Mouse (Mus musculus) embryonic facial prominence, embryonic 10.5 days (tissue): ENCODE results near the gene Pkdcc. TPM values are rescaled to one million over a fixed set of nuclear protein-coding genes. Genes with fewer than 3 reads are reported as not detected.

ENCODE experiments used
- DNase-seq: peaks from one replicate; pipeline ENCODE4 v3.0.0-alpha.2; 2017; ENCODE audit warnings: low spot score
- H3K27ac ChIP-seq: fragments of 300-500 bp; sonication (generic); replicated peaks from 2 replicates; pipeline ENCODE4 v1.5.1; 2016; ENCODE audit warnings: mild to moderate bottlenecking
- H3K27me3 ChIP-seq: fragments of 300-500 bp; sonication (generic); replicated peaks from 2 replicates; pipeline ENCODE4 v1.6.1; 2016; ENCODE audit warnings: low read depth, mild to moderate bottlenecking; ENCODE audit not compliant: poor library complexity, severe bottlenecking
- H3K36me3 ChIP-seq: fragments of 300-500 bp; sonication (generic); replicated peaks from 2 replicates; pipeline ENCODE4 v1.6.1; 2016; ENCODE audit warnings: mild to moderate bottlenecking, moderate library complexity
- H3K4me1 ChIP-seq: fragments of 300-500 bp; sonication (generic); 2 replicates; pipeline ENCODE4 v1.6.1; 2016
- H3K4me3 ChIP-seq: fragments of 300-500 bp; sonication (generic); 2 replicates; pipeline ENCODE4 v1.5.1; 2016; ENCODE audit warnings: mild to moderate bottlenecking, moderate library complexity
- H3K9me3 ChIP-seq: fragments of 300-500 bp; sonication (generic); 2 replicates; pipeline ENCODE4 v1.6.1; 2016; ENCODE audit warnings: mild to moderate bottlenecking
- WGBS: fragments of 180-500 bp; shearing (Covaris S2); methylation state at CpG from one replicate; pipeline ENCODE4 v1.1.7; 2016; 5-methylcytosine and 5-hydroxymethylcytosine counted together
- polyA plus RNA-seq: library from polyadenylated mRNA; unstranded; fragments of >200 nt; fragmentation: Nextera tagmentation; extraction: Ambion mirVana; gene quantifications from 2 replicates; pipeline ENCODE4 v1.2.1, GENCODE M21; 2016

The Pkdcc gene
- polyA plus RNA-seq, 1 experiment from 2014 or later = 17.5 TPM

- Histone ChIP-seq H3K27ac (peak overlapping the region; percentile 97), H3K9me3 (no peaks in the 10 kb centered on the region), H3K4me3 (peak overlapping the region; percentile 87), H3K36me3 (peaks cover 12% of the 10 kb centered on the region), H3K4me1 (peaks cover 83% of the 10 kb centered on the region), H3K27me3 (peaks cover 46% of the 10 kb centered on the region)
- under 1% methylated on average over 16 of the region's 16 CpGs for WGBS
- DNase-seq = peak; percentile 75
Measured at GRCm38 (mm10) chr17:83214161-83214592, 915 bp upstream of the Pkdcc start.

DNA sequence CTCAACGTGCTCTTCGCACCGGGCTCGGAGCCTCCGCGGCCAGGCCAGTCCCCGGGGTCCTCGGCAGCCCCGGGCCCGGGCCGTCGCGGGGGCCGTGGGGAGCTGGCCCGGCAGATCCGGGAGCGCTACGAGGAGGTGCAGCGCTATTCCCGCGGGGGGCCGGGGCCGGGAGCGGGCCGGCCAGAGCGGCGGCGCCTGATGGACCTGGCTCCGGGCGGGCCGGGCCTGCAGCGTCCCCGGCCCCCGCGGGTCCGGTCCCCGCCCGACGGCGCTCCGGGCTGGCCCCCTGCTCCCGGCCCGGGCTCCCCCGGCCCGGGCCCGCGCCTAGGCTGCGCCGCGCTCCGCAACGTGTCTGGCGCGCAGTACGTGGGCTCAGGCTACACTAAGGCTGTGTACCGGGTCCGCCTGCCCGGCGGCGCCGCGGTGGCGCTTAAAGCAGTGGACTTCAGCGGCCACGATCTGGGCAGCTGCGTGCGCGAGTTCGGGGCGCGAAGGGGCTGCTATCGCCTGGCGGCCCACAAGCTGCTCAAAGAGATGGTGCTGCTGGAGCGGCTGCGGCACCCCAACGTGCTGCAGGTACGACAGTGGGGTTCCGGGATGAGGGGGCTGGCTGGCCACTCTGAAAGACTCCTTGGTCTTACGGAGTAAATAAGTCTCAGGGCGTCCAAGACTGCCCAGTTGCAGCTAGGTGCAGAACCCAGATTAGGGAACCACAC is 595 bp downstream of the Pkdcc start:
- H3K4me1 ChIP-seq = peaks cover 87% of the 10 kb centered on the region
- H3K4me3 ChIP-seq = peak overlapping the region; percentile 87
- peak overlapping the region; percentile 97 for H3K27ac ChIP-seq
- H3K27me3 ChIP-seq = peaks cover 35% of the 10 kb centered on the region
- WGBS = under 1% methylated on average over 80 of the region's 80 CpGs
- peak; percentile 70 for DNase-seq
- H3K9me3 ChIP-seq = no peaks in the 10 kb centered on the region
- H3K36me3 ChIP-seq = peaks cover 25% of the 10 kb centered on the region

GRCm38 (mm10) chr17:83216251-83216919 is 1.3 kb downstream of the Pkdcc start:
- WGBS = 7% methylated on average over 7 of the region's 7 CpGs
- no peaks in the 10 kb centered on the region for H3K9me3 ChIP-seq
- H3K27me3 ChIP-seq = peaks cover 36% of the 10 kb centered on the region; the same call in 1 of the 2 replicates
- peak overlapping the region; percentile 97 for H3K27ac ChIP-seq
- peaks cover 32% of the 10 kb centered on the region for H3K36me3 ChIP-seq
- peak overlapping the region; percentile 87 for H3K4me3 ChIP-seq
- peak; percentile 18 for DNase-seq
- H3K4me1 ChIP-seq = peaks cover 92% of the 10 kb centered on the region

DNA sequence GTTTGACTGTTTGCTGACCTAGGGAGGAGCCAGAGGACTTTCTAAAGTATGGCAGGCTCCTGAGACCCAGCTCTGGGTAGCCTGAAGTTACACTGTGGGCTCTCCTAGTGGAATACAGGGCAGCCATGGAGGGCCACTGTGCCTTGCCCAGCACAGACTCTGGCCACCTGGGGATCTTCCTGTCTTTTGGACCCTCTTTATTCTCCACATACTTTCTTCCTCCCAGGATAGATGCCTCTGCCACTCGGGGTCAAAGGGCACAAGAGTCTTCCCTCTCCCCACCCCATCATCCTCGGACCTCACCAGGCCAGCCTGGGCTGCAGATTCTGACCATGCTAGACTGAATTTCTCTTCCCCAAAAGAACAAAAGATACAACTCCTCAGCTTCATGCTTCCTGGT is 3.1 kb downstream of the Pkdcc start:
- peak; percentile 19 for DNase-seq
- Histone ChIP-seq H3K4me1 (peaks cover 91% of the 10 kb centered on the region), H3K36me3 (peaks cover 50% of the 10 kb centered on the region), H3K27ac (peak overlapping the region; percentile 97), H3K9me3 (no peaks in the 10 kb centered on the region), H3K4me3 (peak overlapping the region; percentile 87), H3K27me3 (peaks cover 39% of the 10 kb centered on the region; the same call in 1 of the 2 replicates)
- 5% methylated on average over 2 of the region's 2 CpGs for WGBS

GRCm38 (mm10) chr17:83218722-83219121 is 3.6 kb downstream of the Pkdcc start:
- Histone ChIP-seq H3K27ac (peak overlapping the region; percentile 97), H3K27me3 (peaks cover 36% of the 10 kb centered on the region; the same call in 1 of the 2 replicates), H3K4me3 (peak overlapping the region; percentile 87), H3K9me3 (no peaks in the 10 kb centered on the region), H3K4me1 (peaks cover 88% of the 10 kb centered on the region), H3K36me3 (peaks cover 56% of the 10 kb centered on the region)
- 50% methylated on average over 6 of the region's 6 CpGs for WGBS
- peak; percentile 13 for DNase-seq

- Histone ChIP-seq H3K4me3 (peak overlapping the region; percentile 87), H3K27ac (peak overlapping the region; percentile 97), H3K27me3 (peaks cover 36% of the 10 kb centered on the region; the same call in 1 of the 2 replicates), H3K4me1 (peaks cover 85% of the 10 kb centered on the region), H3K9me3 (no peaks in the 10 kb centered on the region), H3K36me3 (peaks cover 63% of the 10 kb centered on the region)
- 60% methylated on average over 14 of the region's 14 CpGs for WGBS
- DNase-seq = peak; percentile 15
Measured at GRCm38 (mm10) chr17:83219351-83220287, 4.5 kb downstream of the Pkdcc start.

- Histone ChIP-seq H3K27ac (no peak overlapping the region), H3K27me3 (peaks cover 46% of the 10 kb centered on the region; the same call in 1 of the 2 replicates), H3K4me3 (no peak overlapping the region), H3K4me1 (peaks cover 77% of the 10 kb centered on the region), H3K9me3 (no peaks in the 10 kb centered on the region), H3K36me3 (peaks cover 78% of the 10 kb centered on the region)
- no peak for DNase-seq
- WGBS = 84% methylated on average over 18 of the region's 18 CpGs
Measured at GRCm38 (mm10) chr17:83220954-83221538, 6.0 kb downstream of the Pkdcc start.

- H3K9me3 ChIP-seq = no peaks in the 10 kb centered on the region
- no peak for DNase-seq
- peaks cover 71% of the 10 kb centered on the region for H3K4me1 ChIP-seq
- H3K27ac ChIP-seq = no peak overlapping the region
- peaks cover 86% of the 10 kb centered on the region for H3K36me3 ChIP-seq
- peaks cover 46% of the 10 kb centered on the region; the same call in 1 of the 2 replicates for H3K27me3 ChIP-seq
- no peak overlapping the region for H3K4me3 ChIP-seq
- WGBS = 85% methylated on average over 13 of the region's 13 CpGs
Measured at GRCm38 (mm10) chr17:83221611-83222500, 6.8 kb downstream of the Pkdcc start.

GRCm38 (mm10) chr17:83222705-83223104 is 7.6 kb downstream of the Pkdcc start:
- H3K27me3 ChIP-seq = peaks cover 48% of the 10 kb centered on the region; the same call in 1 of the 2 replicates
- 48% methylated on average over 3 of the region's 3 CpGs for WGBS
- peaks cover 94% of the 10 kb centered on the region for H3K36me3 ChIP-seq
- H3K4me3 ChIP-seq = no peak overlapping the region
- H3K4me1 ChIP-seq = peaks cover 63% of the 10 kb centered on the region
- H3K9me3 ChIP-seq = no peaks in the 10 kb centered on the region
- DNase-seq = no peak
- H3K27ac ChIP-seq = no peak overlapping the region

DNA sequence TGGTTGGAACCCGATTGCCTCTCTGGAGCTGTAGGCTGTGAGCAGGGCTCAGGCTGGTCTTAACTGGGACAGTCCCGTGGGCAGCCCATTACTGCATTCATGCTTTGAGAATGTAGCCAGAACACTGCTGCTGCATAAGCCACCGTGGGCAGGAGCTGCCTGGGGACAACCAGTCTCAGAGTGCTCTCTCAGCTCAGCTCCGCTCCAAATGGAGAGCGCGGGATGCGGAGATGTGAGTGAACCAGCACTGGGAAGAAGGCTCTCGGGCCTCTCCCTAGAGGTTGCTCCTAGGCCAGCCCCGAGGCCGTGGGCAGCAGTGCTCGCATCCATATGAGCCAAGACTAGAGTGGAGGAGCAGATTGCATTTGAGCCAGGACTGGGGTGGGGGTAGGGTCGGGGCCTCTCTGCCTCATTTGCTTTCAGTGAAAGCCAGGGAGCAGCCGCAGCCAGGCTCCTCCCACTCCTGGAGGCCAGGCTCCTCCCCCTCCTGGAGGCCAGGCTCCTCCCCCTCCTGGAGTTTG is 9.4 kb downstream of the Pkdcc start:
- Histone ChIP-seq H3K36me3 (peaks cover 87% of the 10 kb centered on the region), H3K4me1 (peaks cover 45% of the 10 kb centered on the region), H3K9me3 (no peaks in the 10 kb centered on the region), H3K27me3 (peaks cover 42% of the 10 kb centered on the region; the same call in 1 of the 2 replicates), H3K4me3 (no peak overlapping the region), H3K27ac (no peak overlapping the region; the same call in 1 of the 2 replicates)
- peak; percentile 45 for DNase-seq
- 72% methylated on average over 13 of the region's 13 CpGs for WGBS
